Mouse (Mus musculus) frontal cortex, postnatal 10 days (tissue): ENCODE data around the gene Spen.
"Not testable (repeated sequence)": the region's sequence is repeated elsewhere in the genome, so short reads cannot be mapped to it uniquely, and the experiment has no call there.

ENCODE experiments used
- DNase-seq, 2 experiments: peaks; one replicate each; pipeline ENCODE4 v3.0.0; 2022; ENCODE audit warnings: low spot score in 2 of 2, mixed read lengths in 1 of 2

Gene Spen

DNA sequence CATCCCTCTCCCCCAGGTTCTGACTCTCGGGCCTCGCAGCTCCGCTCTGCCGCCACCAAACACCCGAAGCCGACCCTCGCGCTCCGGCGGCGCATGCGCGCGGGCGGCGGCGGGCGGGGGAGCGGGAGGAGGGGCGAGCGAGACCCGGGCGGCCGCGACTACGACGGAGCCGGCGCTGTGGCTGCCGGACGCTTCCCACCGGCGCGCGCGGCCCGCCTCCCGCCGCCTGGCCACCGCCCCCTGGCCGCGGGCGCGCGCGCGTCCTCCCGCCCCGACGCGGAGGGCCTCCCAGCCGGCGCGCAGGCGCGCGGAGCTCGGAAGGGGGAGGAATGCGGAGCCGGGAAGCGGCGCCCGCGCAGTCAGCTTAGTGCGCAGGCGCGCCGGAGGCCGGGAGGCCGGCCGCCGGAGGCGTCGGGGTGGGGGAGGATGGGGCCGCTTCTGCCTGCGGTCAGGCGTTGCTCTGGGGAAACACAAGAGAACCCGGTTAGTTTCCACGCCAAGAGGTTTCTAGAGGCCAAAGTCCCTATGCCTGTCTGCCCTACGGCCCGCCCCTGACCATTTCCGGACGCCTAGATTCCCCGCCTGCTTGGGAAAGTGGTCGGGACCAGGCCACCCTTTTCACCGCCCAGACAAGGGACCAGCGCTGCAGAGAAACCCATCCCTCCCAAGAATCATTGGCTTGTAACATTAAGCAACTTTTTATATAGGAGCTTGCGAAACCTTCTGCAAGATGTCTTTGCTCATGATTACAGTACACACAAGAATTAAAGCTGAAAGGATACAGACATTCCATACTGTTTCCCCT lies at the start of gene Spen:
Gene Spen (minus strand): TSS at position 190 of the 805 bp plus-strand sequence.
- DNase-seq, result peak; percentile 88 to 91

DNA sequence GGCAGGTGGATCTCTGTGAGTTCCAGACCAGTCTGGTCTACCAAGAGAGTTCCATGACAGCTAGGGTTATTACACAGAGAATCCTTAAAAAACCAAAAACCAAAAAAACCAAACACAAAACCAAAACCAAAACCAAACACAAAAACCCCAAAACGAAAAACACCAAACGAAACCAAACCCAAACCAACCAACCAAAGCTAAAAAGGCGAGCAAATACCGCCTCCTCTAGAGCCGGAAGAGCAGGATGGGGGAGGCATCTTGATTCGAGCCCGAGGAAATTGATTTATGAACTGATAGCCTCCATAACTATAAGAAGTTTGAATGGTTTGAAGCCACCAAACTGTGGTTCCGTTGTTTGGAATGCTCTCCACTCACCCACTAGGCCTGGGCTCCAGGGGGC lies 45.5 kb upstream of the Spen start:
- no peak for DNase-seq

DNA sequence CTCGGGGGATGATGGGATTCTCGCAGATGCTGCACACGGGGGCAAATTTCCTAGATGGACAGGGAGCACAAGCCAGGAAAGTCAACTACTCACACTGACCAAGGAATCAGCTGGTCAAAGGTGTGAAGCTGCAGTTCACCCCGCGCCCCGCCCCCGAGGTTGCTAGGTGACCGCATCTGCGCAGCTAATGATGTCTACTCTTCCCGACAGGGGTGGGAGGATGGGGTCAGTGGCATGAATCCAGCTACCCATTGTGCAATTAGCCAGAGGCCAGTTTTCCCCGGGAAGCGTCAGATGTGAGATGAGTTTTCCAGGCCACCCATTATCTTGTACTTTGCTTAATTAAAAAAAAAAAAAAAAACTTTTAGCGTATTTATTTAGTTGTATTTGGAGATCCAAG lies 42.7 kb upstream of the Spen start:
- DNase-seq, result no peak

DNA sequence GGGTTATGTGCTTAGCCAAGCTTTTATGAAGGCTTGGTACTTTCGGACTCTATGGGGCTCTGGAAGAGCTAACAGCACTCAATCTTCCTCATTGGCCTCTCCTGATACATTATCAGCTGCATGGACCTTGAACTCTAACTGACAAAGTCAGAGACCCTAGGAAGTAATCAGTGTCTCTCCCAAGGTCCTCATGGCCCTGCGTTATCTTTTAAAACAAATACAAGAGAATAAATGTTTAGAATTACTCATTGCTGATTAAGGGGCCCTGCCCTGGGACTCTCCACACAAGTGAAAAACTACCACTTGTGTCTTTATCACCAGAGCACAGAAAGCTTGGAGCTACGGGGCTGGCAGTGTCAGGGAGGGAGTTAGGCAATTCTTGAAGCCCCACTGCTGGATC lies 40.4 kb upstream of the Spen start:
- DNase-seq, result no peak

DNA sequence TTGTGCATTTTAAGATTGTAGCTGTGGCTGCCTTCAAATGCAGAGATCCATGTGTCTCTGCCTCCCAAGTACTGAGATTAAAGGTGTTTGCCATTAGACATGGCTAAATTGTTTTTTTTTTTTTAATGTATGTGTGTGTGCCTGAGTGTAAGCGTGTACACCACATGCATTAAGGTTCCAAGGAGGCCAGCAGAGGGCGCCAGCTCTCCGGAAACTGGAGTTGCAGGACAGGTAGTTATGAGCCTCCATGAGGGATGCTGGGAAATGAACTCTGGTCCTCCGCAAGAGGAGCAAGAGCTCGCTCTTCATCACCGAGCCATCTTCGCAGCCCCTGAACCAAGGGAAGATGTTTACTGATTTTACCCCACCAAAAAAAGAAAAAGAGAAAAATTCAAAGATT lies 38.5 kb upstream of the Spen start:
- DNase-seq, result no peak

DNA sequence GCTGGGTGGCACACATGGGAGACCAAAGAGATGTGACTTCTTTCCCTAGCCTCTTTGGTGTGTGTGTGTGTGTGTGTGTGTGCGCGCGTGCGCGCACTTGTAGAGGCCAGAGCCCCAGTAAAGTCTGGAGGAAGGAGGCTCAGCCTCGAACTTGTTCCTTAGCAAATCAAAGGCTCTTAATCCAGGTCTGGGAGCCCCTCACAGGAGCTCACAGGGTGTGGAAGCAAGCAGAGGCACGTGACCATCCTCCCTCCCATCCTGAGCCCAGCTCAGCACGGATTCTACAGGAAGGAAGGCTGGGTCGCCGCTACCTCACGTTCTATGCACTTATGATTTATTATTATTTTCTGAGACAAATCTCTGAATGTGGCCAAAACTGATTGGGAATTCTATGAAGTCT lies 38.0 kb upstream of the Spen start:
- no peak for DNase-seq

DNA sequence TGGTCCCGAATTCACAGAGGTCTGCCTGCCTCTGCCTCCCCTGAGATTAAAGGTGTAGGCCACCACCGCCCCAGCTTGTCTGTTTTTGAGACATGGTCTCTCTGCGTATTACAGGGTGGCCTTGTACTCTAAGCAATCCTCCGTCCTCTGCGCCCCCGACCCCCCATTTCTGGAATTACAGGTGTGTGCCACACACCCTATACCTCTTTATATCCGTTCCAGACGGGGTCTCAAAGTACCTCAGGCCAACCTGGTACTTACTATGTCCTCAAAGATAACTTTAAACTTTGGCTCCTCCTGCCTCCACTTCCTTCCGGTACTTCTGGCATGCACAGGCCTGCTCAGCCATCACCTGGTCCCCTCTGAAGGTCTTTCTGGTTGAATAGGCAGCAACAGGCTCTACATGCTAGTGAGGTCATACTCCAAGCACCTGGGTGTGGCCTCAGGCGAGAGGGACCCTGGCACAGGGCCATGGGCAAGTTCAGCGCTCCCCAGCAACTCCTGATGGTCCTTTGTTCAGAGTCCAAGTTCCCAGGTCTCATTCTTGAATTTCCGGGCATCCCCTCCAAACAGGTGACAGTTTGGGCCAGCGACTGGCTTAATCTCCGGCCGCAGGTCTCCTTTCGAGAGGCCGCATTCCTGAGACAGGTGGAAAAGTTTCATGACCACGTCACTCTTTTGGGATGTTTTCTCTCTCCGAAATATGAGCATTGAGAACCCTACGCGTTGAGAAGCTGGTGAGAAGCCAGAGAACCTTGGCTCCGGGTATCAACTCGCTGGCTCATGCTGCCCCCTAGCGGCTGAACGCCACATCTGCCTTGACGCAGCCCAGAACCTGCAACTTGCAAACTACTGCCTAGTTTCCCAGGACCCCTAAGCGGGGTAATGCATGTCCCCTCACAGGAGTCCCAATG lies 36.6 kb upstream of the Spen start:
- peak in 1 of 2 experiments; percentile 80 for DNase-seq

DNA sequence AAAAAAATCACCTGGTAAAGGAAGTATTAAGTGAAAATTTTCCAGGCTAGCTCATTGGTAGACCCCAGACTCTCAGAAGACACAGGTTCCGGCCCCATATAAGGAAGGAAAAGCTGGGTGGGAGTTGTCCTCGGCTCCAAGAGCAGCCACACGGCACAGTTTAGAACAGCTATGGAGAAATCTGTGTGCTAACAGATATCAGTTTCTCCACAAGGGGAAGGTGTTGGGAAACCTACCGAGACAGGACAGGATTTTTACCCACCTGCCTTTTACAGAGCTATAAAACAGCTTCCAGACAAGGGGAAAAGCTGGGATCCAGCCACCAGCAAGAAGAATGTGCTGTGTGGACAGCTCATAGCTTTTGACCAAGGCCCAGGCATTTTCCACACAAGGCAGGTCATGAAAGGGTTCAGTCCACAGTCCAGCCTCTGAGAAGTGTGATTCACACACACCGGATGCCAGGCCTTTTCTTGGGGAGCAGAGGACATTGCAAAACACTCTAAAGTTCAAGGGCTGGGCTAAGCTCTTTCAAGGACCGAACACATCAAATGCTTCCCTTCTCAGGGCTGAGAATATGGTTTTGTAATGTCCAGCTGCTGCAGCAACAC lies 35.1 kb upstream of the Spen start:
- DNase-seq, result no peak

DNA sequence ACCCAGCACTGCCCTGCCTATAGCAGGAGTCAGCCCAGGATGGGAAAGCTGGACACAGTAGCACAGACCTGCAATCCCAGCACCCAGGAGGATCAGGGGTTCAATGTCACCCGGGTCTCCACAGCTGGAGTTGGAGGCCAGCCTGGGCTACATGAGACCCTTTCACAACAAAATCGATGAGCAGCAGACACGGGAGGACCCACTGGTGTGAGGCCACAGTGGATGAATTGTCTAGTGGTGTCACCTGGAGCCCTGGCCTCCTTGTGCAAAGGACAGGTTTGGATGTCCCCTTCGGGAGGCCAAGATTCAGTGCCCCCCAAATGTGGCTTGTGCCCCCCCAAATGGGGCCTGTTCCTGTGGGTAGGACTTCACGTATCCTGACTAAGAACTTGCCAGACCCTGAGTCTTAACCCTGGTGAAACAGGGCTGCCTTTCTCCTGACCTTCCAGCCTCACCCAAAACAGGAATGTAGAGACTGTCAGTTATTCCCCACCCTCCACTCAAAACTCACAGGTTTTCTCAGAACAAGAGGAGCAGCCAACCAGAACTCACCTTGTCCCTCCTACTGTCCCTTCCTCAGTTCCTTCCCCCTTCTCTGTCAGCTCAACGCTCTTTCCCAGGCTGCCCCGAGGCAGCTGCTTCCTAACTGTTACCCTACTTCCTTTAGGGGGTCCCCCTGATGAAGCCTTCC lies 34.4 kb upstream of the Spen start:
- DNase-seq, result no peak

DNA sequence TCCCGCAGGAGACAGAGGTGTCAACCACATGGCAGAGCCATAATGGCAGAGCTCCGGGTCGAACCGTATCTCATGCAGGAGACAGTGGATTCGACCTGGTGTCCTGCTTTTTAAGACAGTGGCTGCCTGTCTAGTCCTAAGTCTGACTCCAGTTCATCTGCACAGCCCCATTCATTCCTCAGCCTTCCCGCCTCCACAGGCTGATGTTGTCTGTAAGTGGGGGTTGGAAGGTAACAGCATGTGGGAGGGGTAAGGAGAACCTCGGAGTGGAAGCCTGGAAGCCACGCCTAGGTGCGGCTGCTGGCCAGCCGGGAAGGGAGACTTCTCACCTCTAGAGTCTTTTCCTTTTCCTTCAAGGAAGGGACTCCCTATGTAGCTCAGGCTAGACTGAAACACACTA lies 33.5 kb upstream of the Spen start:
- DNase-seq, result no peak

DNA sequence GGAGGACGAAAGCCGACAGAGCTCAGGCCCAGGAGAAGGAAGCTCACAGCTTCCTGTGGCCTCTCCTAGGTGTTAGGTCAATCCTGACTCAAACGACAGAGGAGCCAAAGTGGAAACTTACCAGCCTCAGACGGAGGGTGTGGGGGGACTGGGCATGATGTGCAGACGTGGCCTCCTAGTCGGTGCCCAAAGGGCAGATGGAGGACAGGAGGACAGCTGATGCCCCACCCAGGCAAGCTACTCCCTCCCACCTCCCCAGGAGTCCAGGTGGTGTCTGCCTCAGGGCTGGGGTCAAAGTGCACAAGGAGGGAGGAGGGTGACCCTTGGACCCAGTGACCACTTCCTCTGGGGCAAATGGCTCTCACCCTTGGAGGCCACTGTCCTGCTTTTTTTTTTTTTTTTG lies 32.9 kb upstream of the Spen start:
- DNase-seq, result no peak

DNA sequence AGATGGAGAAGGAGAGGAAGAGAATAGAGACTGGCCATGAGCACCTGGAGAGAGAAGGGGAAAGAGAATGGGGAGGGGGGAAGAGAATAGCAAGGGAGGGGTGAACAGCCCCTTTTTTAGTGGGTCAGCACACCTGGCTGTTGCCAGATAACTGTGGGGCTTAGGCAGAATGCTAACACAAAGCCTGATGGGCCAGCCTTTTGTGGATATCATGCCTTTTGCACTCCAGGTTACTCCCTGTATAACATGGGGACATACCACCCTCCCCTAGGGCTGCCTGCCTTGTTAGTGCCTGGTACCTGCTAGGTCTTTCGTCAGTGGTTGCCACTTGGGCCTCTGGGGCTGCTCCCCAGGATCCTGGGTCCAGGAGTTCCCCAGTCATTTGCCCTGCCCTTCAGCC lies 32.4 kb upstream of the Spen start:
- DNase-seq, result no peak

DNA sequence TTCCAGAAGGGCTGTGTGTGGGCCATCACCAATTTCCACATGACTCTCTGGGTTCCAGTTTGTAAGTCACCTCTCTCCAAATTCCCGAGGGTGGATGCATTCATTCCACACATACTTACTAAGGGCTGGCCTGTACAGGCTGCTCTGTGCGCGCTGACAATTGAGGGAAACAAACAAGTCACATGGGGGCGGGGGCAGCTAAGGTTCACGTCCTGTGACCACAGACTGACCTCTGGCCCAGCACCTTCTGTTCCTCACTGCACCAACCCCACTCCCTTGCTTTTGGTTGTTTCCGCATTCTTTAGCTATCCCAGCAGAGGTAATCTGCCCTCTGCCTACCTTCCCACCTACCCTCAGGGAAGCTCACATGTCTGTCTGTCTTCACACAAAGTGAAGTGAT lies 31.6 kb upstream of the Spen start:
- no peak for DNase-seq

DNA sequence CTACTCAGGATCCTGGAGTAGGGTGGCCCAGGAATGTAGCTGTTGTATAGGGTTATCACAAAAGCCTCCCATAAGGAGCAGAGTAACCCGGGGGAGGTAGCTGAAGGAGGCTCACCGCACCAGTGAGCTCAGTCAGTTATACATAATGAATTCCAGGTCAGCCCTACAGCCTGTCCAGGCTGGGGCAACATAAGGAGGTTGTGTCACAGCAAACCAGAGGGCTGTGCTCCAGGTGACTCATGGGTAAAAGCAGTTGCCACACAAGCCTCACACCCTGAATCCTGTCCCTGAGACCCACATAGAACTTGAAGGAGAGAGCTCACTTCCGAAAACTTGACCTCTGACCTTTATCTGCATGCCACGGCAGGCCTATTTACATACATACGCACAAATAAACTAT lies 30.6 kb upstream of the Spen start:
- no peak for DNase-seq

DNA sequence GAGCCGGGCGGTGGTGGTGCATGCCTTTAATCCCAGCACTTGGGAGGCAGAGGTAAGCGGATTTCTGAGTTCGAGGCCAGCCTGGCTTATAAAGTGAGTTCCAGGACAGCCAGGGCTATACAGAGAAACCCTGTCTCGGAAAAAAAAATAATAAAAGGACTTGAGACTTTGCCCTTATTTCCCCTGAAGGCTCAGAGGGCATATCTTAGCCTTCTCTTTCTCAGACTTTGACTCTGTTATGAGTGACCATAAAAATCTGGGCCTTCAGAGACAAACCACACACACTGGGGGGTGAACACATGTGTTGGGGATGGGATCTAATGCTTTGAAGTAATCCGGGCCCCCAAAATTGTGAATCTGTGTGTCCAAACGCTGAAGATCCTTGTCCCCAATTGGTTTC lies 28.8 kb upstream of the Spen start:
- not testable (repeated sequence) for DNase-seq

DNA sequence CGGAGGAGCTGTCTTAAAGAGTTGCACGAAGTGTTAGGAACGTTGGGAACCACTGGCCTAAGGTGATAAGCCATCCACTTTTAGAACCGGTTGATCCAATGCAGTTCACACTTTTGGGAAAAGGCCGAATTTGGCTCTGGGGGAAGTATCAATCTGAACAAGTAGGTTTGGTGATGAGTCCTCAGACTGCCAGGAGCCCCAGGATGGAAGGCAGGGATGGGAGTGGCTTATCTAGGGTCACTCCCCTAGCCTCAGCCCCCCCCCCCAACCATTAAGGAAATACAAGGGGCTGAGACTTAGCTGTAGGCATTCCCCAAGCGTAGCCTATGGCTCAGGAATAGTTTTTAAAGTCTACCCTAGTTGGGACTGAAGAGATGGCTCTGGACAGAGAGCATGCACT lies 27.8 kb upstream of the Spen start:
- DNase-seq, result no peak

DNA sequence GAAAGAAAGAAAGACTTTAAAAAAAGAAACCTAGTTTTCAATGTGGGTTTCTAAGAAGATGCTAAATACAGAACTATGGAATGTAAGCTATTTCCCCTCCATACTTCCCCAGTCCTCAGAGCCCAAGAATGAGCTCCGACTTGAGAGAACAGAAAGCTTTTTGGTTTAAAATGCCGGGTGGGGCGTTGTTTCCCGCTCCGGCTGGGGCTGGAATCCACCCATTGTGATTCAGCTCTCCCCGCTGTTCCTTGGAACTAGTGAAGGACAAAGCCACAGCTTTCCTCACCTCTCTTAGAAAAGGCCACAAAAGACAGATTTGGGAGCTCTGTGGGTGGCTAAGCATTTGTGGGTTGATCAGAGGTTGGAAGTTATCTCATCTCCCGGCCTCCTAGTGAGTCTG lies 26.9 kb upstream of the Spen start:
- no peak for DNase-seq

DNA sequence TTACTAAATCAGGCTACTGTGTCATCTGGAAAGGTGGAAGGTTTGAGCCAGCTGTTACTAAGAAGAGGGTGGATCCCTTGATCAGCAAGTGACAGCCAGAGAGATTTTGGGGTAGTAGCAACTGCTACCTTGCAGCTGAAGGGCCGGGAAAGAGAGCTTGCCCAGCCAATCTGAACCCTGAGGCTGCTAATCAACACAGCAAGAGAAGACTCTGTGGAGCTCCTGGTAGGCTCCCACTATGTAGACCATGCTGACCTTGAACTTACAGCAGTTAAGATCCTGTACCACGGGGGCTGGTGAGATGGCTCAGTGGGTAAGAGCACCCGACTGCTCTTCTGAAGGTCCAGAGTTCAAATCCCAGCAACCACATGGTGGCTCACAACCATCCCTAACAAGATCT lies 26.3 kb upstream of the Spen start:
- DNase-seq, result no peak

DNA sequence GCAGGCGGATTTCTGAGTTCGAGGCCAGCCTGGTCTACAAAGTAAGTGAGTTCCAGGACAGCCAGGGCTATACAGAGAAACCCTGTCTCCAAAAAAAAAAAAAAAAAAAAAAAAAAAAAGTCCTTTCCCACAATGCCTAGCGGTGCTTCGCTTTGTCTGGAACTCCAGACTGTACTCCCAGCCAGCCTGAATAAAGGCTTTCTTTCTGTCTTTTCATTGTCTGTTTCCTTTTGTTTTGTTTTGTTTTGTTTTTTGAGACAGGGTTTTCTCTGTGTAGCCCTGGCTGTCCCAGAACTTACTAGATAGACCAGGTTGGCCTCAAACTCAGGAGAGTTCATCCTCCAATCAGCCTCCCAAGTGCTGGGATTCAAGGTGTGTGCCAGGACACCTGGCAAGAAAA lies 25.8 kb upstream of the Spen start:
- DNase-seq, result no peak

DNA sequence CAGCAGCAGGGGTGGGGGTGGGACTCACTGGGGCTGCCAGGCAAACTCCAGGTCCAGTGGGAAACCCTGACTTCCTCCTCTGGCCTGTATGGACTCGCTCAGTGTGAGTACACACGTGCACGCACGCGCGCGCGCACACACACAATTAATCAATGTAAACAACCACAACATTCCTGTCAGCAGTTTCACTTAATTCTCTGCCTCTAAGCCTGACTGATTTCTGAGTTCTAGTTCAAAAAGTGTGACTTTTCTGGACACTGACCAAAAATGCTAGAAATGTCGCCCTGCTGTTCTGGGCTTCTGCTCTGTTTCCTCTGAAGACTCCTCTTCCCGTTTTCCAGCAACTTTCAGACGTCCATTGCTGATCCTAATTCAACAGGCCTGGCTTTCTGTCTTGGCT lies 23.9 kb upstream of the Spen start:
- no peak for DNase-seq

DNA sequence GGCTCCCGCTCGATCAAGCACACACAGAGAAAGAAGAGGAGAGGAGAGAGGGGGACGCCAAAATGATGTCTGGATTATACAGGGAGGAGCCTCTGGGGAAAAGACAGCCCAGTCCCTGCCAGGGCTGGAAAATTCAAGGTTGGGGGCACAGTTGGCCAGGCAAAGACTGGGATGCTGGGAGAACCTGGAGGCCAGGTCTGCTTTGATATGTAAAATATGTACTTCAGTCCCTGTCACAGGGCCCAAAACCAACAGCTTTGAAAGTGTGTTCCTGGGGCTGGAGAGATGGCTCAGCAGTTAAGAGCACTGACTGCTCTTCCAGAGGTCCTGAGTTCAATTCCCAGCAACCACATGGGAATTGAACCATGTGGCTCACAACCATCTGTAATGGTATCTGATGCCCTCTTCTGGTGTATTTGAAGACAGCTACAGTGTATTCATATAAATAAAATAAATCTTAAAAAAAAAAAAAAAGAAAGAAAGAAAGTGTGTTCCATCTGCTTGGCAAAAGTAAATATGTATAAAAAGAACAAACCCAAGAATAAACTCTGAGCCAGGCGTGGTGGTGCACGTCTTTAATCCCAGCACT lies 23.0 kb upstream of the Spen start:
- DNase-seq, result not testable (repeated sequence)

DNA sequence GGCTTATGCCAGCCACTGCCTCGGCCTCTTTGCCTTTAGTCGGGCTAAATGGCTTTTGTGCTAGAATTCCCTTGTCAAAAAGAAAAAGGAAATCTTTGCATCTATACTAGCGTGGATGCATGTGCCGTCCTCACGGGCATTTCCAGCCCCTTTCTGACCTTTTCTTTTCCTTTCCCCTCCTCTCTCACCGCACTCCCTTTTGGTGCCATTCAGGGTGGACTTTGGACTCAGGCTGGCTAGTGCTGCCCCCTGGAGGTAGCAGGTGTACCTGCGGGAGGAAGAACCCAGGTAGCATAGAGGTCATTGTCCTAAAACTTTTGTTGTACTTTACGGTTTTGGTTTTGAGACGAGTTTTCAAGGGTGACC lies 21.5 kb upstream of the Spen start:
- peak in 1 of 2 experiments; percentile 65 for DNase-seq
